Mouse (Mus musculus): Measurements from ENCODE around the gene Parva. TPM values are rescaled to one million over a fixed set of nuclear protein-coding genes. Genes with fewer than 3 reads are reported as not detected.

Parva gene
- polyA plus RNA-seq, 1 experiment from 2014 or later, result 50.9 TPM

- Histone ChIP-seq H3K27ac (replicated peaks) (no peak overlapping the region), H3K9me3 (replicated peaks) (no peaks in the 10 kb centered on the region), H3K36me3 (no peaks in the 10 kb centered on the region), H3K27me3 (ENCODE audit: low read depth, poor library complexity, severe bottlenecking) (no peaks in the 10 kb centered on the region), H3K4me1 (0 out of 2 replicates have a peak, but pooled peaks cover 2% of the 10 kb centered on the region), H3K4me3 (no peak overlapping the region)
- WGBS, result 91% methylated on average over 10 of the region's 10 CpGs
- DNase-seq (ENCODE audit: low spot score), result no peak
Measured at GRCm38 (mm10) chr7:112603496-112604170, 176.3 kb downstream of the Parva start.

- no peaks in the 10 kb centered on the region for H3K9me3 ChIP-seq (replicated peaks)
- 0 out of 2 replicates have a peak, but pooled peaks cover 2% of the 10 kb centered on the region for H3K4me1 ChIP-seq
- no peak overlapping the region for H3K4me3 ChIP-seq
- H3K36me3 ChIP-seq, result no peaks in the 10 kb centered on the region
- no peak for DNase-seq (ENCODE audit: low spot score)
- no peak overlapping the region for H3K27ac ChIP-seq (replicated peaks)
- no peaks in the 10 kb centered on the region for H3K27me3 ChIP-seq (ENCODE audit: low read depth, poor library complexity, severe bottlenecking)
- WGBS, result 91% methylated on average over 8 of the region's 8 CpGs
Measured at GRCm38 (mm10) chr7:112604209-112604608, 176.9 kb downstream of the Parva start.

- Histone ChIP-seq H3K36me3 (no peaks in the 10 kb centered on the region), H3K9me3 (replicated peaks) (no peaks in the 10 kb centered on the region), H3K4me3 (no peak overlapping the region), H3K27ac (replicated peaks) (no peak overlapping the region), H3K27me3 (ENCODE audit: low read depth, poor library complexity, severe bottlenecking) (no peaks in the 10 kb centered on the region), H3K4me1 (no peaks in the 10 kb centered on the region; the same call in 1 of the 2 replicates)
- no peak for DNase-seq (ENCODE audit: low spot score)
- 89% methylated on average over 3 of the region's 3 CpGs for WGBS
Measured at GRCm38 (mm10) chr7:112614046-112614790, 186.9 kb downstream of the Parva start.

GRCm38 (mm10) chr7:112614791-112615668, 187.7 kb downstream of the Parva start:
- Histone ChIP-seq H3K9me3 (replicated peaks) (no peaks in the 10 kb centered on the region), H3K4me1 (no peaks in the 10 kb centered on the region; the same call in 1 of the 2 replicates), H3K4me3 (no peak overlapping the region), H3K27me3 (ENCODE audit: low read depth, poor library complexity, severe bottlenecking) (no peaks in the 10 kb centered on the region), H3K27ac (replicated peaks) (no peak overlapping the region), H3K36me3 (no peaks in the 10 kb centered on the region)
- DNase-seq (ENCODE audit: low spot score), result no peak
- 80% methylated on average over 10 of the region's 10 CpGs for whole genome bisulfite sequencing

DNA sequence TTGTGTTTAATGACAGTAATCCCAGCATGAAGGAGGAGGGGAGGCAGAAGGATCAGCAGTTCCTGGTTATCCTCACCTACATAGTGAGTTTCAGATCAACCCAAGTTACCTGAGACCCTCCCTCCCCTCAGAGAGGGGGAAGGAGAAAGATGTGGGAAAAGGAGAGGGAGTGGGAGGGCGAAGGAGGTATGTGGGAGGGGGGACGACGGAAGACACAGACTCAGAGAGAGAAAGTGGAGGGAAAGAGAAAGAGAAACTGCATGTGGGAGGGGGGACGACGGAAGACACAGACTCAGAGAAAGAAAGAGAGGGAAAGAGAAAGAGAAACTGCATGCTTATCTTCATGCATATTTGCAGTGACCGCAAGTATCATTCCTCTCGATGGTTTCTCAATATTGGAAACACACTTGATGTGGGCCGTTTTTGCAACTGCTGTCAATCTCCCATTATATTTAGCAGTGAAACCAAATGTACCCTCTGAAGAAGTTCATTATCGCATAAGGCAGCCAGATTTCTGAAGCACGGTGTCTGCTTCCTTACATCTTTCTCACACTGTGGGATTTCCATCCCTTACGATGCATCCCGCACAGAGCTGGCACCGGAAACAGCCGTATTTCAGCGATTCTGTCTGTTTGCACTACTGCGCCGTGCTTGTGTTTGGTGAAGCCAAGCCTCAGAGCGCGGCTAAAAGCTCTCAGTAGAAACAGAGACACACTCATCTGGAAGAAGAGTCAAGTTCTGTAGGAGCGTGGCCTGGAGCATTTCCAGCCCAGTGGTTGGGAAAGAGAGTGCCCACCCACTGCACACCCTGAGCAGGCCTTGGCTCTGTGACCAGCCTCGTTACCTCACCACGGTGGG, 193.2 kb downstream of the Parva start:
- no peak overlapping the region for H3K27ac ChIP-seq (replicated peaks)
- no peaks in the 10 kb centered on the region for H3K27me3 ChIP-seq (ENCODE audit: low read depth, poor library complexity, severe bottlenecking)
- no peak for DNase-seq (ENCODE audit: low spot score)
- H3K4me1 ChIP-seq, result peaks cover 4% of the 10 kb centered on the region; the same call in 1 of the 2 replicates
- 86% methylated on average over 22 of the region's 22 CpGs for WGBS
- H3K9me3 ChIP-seq (replicated peaks), result no peaks in the 10 kb centered on the region
- no peaks in the 10 kb centered on the region for H3K36me3 ChIP-seq
- H3K4me3 ChIP-seq, result no peak overlapping the region

GRCm38 (mm10) chr7:112627481-112627880, 200.2 kb downstream of the Parva start:
- no peaks in the 10 kb centered on the region for H3K27me3 ChIP-seq (ENCODE audit: low read depth, poor library complexity, severe bottlenecking)
- H3K4me1 ChIP-seq, result no peaks in the 10 kb centered on the region
- H3K27ac ChIP-seq (replicated peaks), result no peak overlapping the region
- H3K9me3 ChIP-seq (replicated peaks), result no peaks in the 10 kb centered on the region
- H3K4me3 ChIP-seq, result no peak overlapping the region
- no peak for DNase-seq (ENCODE audit: low spot score)
- no peaks in the 10 kb centered on the region for H3K36me3 ChIP-seq
- WGBS, result 83% methylated on average over 4 of the region's 4 CpGs

DNA sequence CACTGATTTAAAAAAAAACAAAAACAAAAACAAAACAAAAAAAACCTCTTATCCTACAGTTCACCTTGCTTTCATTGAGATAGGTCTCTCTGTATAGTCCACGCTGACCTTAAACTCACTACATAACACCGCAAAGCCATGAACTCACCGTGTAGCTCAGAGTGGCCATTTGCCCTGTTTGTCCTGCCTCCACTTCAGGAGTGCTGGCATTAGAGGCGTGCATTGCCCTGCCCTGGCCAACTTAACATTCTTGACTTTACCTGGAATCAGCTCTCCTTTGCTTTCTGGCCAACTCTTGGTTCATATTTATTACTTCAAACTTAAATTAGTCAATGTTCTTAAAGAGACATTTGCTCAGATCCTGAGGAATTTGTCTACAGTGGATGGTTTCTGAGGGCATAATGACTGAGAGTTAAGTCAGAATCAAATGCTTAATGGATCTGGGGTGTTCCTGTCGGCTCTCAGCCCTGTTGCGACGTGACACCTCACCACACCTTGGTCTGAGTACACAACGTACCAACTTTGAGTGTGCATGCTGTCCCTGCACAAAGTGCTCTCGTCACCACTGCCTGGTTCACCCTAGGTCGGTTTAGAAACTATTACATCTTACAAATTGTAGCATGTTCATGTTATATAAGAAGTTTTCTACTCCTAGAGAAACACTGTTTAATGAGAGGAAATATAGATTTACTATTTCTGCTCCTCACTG, 207.4 kb downstream of the Parva start:
- no peaks in the 10 kb centered on the region for H3K27me3 ChIP-seq (ENCODE audit: low read depth, poor library complexity, severe bottlenecking)
- DNase-seq (ENCODE audit: low spot score), result no peak
- H3K27ac ChIP-seq (replicated peaks), result no peak overlapping the region
- no peak overlapping the region for H3K4me3 ChIP-seq
- no peaks in the 10 kb centered on the region for H3K4me1 ChIP-seq
- no peaks in the 10 kb centered on the region for H3K36me3 ChIP-seq
- WGBS, result 94% methylated on average over 10 of the region's 10 CpGs
- H3K9me3 ChIP-seq (replicated peaks), result peaks cover 6% of the 10 kb centered on the region

DNA sequence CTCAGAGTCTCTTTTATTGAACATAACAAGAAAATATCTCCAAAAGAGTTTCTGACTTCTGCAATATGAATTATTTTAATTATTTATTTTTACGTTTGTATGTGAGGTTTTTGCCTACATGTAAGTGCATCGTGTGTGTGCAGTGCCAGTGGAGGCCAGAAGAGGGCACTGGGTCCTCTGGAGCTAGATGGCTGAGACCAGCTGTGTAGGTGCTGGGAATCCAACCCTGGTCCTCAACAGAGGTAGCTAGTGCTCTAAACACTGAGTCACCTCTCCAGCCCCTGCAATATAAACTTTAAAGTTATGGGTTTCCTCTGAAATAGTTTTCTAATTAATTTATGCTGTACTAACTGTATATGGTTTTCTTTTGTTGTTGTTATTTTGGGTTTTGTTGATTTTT, 208.6 kb downstream of the Parva start:
- Histone ChIP-seq H3K27me3 (ENCODE audit: low read depth, poor library complexity, severe bottlenecking) (no peaks in the 10 kb centered on the region), H3K4me1 (no peaks in the 10 kb centered on the region), H3K36me3 (no peaks in the 10 kb centered on the region), H3K9me3 (replicated peaks) (peaks cover 6% of the 10 kb centered on the region), H3K4me3 (no peak overlapping the region), H3K27ac (replicated peaks) (no peak overlapping the region)
- whole genome bisulfite sequencing, result 98% methylated on average over 2 of the region's 2 CpGs
- no peak for DNase-seq (ENCODE audit: low spot score)

Other genes starting within 250 kb of the Parva start
- gene Mical2, start 201.6 kb upstream of the Parva start, polyA plus RNA-seq (2016; fragmentation: Nextera tagmentation; extraction: Ambion mirVana), result 0.78 and 1.3 TPM in 2 replicates